Mouse (Mus musculus) cerebellum, postnatal 36 days (tissue): ENCODE data around the gene Hps6.

Source experiments
- DNase-seq, 2 experiments: peaks; one replicate each; pipeline ENCODE4 v3.0.0; 2021 to 2022; ENCODE audit warnings: mixed read lengths in 2 of 2

Hps6 gene

GRCm38 (mm10) chr19:46045696-46046311, 42.5 kb downstream of the Hps6 start:
- peak in 1 of 2 experiments; percentile 45 for DNase-seq

- no peak for DNase-seq
Measured at GRCm38 (mm10) chr19:46046621-46047025, 43.3 kb downstream of the Hps6 start.

GRCm38 (mm10) chr19:46047426-46047825, 44.1 kb downstream of the Hps6 start:
- DNase-seq, result no peak

- DNase-seq, result no peak
Measured at GRCm38 (mm10) chr19:46049129-46049528, 45.8 kb downstream of the Hps6 start.

GRCm38 (mm10) chr19:46050462-46050861, 47.2 kb downstream of the Hps6 start:
- no peak for DNase-seq
